Mouse (Mus musculus): ENCODE results near the gene Ydjc.
A peak's percentile ranks its signal among the peaks of the same experiment; 100 is the strongest.
"Not testable (repeated sequence)": the region's sequence is repeated elsewhere in the genome, so short reads cannot be mapped to it uniquely, and the experiment has no call there.

The Ydjc gene

GRCm38 (mm10) chr16:17151874-17152273 lies 7.5 kb downstream of the Ydjc start:
- no peak for DNase-seq (ENCODE audit: low spot score in 2 of 2)

- DNase-seq (ENCODE audit: low spot score in 2 of 2): no peak
Measured at GRCm38 (mm10) chr16:17154346-17154745, 9.9 kb downstream of the Ydjc start.

GRCm38 (mm10) chr16:17165478-17165877 lies 21.1 kb downstream of the Ydjc start:
- not testable (repeated sequence) for DNase-seq (ENCODE audit: low spot score in 2 of 2)

GRCm38 (mm10) chr16:17167179-17167578 lies 22.8 kb downstream of the Ydjc start:
- DNase-seq (ENCODE audit: low spot score in 2 of 2): no peak

- no peak for DNase-seq (ENCODE audit: low spot score in 2 of 2)
Measured at GRCm38 (mm10) chr16:17168049-17168448, 23.6 kb downstream of the Ydjc start.

GRCm38 (mm10) chr16:17175765-17176164 lies 31.3 kb downstream of the Ydjc start:
- no peak for DNase-seq (ENCODE audit: low spot score in 2 of 2)

GRCm38 (mm10) chr16:17177623-17178170 lies 33.3 kb downstream of the Ydjc start:
- no peak for DNase-seq (ENCODE audit: low spot score in 2 of 2)

- DNase-seq (ENCODE audit: low spot score in 2 of 2): no peak
Measured at GRCm38 (mm10) chr16:17179706-17180105, 35.3 kb downstream of the Ydjc start.

- DNase-seq (ENCODE audit: low spot score in 2 of 2): peak in 1 of 2 experiments; percentile 11
Measured at GRCm38 (mm10) chr16:17181382-17181781, 37.0 kb downstream of the Ydjc start.

GRCm38 (mm10) chr16:17182136-17182535 lies 37.7 kb downstream of the Ydjc start:
- DNase-seq (ENCODE audit: low spot score in 2 of 2): no peak

- no peak for DNase-seq (ENCODE audit: low spot score in 2 of 2)
Measured at GRCm38 (mm10) chr16:17183003-17183402, 38.6 kb downstream of the Ydjc start.

GRCm38 (mm10) chr16:17185475-17185874 lies 41.1 kb downstream of the Ydjc start:
- no peak for DNase-seq (ENCODE audit: low spot score in 2 of 2)

- no peak for DNase-seq (ENCODE audit: low spot score in 2 of 2)
Measured at GRCm38 (mm10) chr16:17193823-17194222, 49.4 kb downstream of the Ydjc start.

- no peak for DNase-seq (ENCODE audit: low spot score in 2 of 2)
Measured at GRCm38 (mm10) chr16:17200121-17200952, 55.9 kb downstream of the Ydjc start.

GRCm38 (mm10) chr16:17200953-17201707 lies 56.7 kb downstream of the Ydjc start:
- peak; percentile 66 to 75 for DNase-seq (ENCODE audit: low spot score in 2 of 2)

GRCm38 (mm10) chr16:17201977-17202376 lies 57.6 kb downstream of the Ydjc start:
- no peak for DNase-seq (ENCODE audit: low spot score in 2 of 2)

- no peak for DNase-seq (ENCODE audit: low spot score in 2 of 2)
Measured at GRCm38 (mm10) chr16:17202549-17202948, 58.1 kb downstream of the Ydjc start, which contains the start of gene Ube2l3. TSS of gene Ube2l3 (minus strand) at chr16:17202649.

- DNase-seq (ENCODE audit: low spot score in 2 of 2): peak in 1 of 2 experiments; percentile 32
Measured at GRCm38 (mm10) chr16:17204990-17205389, 60.6 kb downstream of the Ydjc start.

GRCm38 (mm10) chr16:17208389-17209361 lies 64.3 kb downstream of the Ydjc start, which contains the start of gene Rimbp3:
TSS of gene Rimbp3 (plus strand) at chr16:17208603.
- peak; percentile 54 to 69 for DNase-seq (ENCODE audit: low spot score in 2 of 2)

- DNase-seq (ENCODE audit: low spot score in 2 of 2): no peak
Measured at GRCm38 (mm10) chr16:17209404-17209960, 65.1 kb downstream of the Ydjc start.
